Mouse (Mus musculus) cerebellum, adult 9-10 months (tissue): ENCODE data around the gene Clp1.
A peak's percentile ranks its signal among the peaks of the same experiment; 100 is the strongest.

Experiments
- DNase-seq: peaks from one replicate; pipeline ENCODE4 v3.0.0; 2022

Clp1 gene

GRCm38 (mm10) chr2:84737451-84737925 lies 10.3 kb upstream of the Clp1 start:
- peak; percentile 48 for DNase-seq

GRCm38 (mm10) chr2:84736312-84737161 lies 9.4 kb upstream of the Clp1 start:
- DNase-seq = peak; percentile 66

- no peak for DNase-seq
Measured at GRCm38 (mm10) chr2:84735346-84735920, 8.3 kb upstream of the Clp1 start.

GRCm38 (mm10) chr2:84734919-84735318 lies 7.8 kb upstream of the Clp1 start:
- no peak for DNase-seq

DNA sequence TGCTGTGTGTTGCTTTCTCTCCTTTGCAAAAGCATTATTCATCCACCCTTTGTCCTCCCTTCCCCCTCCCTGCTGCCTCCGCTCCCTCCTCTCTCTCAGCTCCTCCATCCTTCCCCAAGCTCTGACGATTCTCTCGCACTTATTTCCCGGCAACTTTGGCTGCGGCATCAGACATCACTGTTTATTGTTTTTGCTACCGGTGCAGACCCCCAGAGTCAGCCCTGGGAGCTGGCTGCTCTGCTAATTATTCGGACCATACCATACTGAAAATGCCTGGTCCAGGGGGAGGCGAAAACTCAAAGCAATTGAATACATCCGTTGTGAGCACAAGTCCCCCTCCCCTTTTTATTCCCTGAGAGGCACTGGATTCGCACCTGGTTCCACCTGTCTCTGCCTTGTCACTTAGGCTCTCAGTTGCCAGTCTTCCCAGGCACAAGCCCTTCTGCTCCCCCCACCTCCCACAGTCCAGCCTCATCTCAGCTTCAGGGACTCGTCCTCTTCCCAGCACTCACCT lies 7.3 kb upstream of the Clp1 start:
- peak; percentile 73 for DNase-seq

DNA sequence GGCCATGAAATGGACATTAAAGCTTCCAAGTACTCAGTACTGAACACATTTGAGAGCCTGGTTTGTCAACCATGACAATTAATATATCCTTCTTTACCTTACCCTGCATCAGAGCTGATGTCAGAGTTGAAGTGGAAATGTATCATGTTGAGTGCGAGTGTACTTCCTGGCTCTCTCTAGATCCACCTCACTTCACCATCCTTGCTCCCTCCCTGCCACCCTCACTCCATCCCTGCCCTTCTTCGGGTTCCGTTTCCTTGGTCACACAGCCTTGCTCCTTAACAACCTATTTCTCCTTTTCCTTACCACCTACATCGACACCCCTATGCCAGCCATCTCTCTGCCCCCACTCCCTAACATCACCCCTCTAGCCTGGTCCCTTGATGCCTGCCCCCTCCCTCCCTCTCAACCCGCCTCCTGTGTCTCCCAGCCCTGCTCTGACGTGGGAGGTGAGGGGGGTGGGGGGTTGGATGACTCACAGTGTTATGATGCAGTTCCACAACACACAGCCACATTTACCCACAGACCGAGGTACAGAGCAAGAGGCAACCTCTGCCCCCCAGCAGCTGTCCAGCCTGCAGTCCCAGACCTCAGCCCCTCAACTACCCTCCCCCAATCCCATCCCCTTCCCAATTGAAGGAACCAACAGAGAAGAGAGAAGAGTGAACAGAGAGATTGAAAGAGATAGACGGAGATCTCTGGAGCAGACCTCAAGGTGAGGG lies 6.6 kb upstream of the Clp1 start, which contains the start of gene Ypel4:
Gene Ypel4 (plus strand): TSS at position 480 of the 722 bp plus-strand sequence.
- peak; percentile 93 for DNase-seq

GRCm38 (mm10) chr2:84732394-84732793 lies 5.2 kb upstream of the Clp1 start:
- peak; percentile 28 for DNase-seq

DNA sequence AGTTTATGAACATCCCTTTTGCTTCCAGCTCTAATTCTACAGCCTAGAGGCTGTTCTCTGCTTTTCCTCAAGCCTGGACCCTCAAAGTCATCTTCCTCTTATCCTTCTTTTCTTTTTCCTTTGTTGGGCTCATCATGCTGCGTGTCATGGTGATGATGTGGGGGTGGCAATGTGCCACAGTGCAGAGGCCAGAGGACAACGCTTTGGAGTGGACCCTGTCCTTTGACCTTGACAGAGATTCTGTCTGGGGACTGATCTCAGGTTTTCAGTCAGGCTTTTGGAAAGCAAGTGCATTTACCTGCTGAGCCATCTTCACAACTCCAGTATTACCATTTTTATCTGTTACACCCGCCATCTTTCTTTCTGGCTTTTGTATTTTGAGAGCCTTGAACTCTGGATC lies 4.1 kb upstream of the Clp1 start:
- peak; percentile 31 for DNase-seq

- peak; percentile 53 for DNase-seq
Measured at GRCm38 (mm10) chr2:84728191-84728590, 1.0 kb upstream of the Clp1 start.

DNA sequence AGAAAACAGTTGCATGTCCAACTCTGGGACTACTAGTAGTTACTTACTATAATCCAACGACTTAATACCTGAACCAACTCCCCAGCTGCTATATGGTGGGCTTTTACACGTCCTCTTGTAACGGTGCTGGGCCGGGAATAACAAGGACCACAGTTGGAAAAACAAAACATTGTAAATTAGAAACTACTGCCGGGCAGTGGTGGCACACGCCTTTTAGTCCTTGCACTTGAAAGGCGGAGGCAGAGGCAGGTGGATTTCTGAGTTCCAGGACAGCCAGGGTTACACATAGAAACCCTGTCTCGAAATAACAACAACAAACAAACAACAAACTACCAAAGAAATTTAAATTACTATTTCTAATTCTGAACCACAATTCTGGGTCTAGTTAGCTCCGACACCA lies 434 bp downstream of the Clp1 start:
- DNase-seq = peak; percentile 55

GRCm38 (mm10) chr2:84725770-84726169 lies 1.4 kb downstream of the Clp1 start:
- peak; percentile 48 for DNase-seq

DNA sequence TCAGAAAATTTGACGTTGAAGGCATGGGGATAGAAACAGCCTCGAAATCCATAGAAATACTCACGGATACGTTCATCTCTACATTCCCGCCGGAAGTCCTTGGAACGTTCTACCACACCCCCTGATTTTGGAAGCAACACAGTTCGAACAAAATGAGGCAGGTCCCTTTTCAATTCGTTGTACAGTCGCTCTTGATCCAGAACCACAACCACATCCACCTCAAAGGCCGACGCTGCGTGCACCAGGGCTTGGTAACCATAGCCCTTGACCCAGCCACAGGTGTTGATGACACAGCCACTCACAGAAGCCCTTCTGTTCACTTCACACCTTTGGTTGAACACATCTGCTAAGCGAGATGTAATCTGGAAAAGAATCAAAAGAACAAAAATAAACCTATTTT lies 3.3 kb downstream of the Clp1 start:
- no peak for DNase-seq

GRCm38 (mm10) chr2:84721182-84721581 lies 6.0 kb downstream of the Clp1 start:
- DNase-seq = no peak

DNA sequence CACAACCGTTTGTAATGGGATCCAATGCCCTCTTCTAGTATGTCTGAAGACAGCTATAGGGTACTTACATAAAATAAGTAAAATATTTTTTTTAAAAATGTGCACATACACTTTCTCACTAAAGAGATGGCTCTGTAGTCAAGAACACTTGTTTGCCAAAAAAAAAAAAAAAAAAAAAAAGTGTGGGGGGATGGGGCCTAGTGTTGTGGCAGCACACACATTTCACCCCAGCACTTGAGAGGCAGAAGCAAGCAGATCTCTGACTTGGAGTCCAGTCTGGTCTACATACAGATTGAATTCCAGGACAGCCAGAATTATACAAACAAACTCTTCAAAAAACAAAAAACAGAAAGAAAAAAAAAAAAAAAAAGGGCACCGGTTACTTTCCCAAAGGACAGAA lies 6.4 kb downstream of the Clp1 start:
- DNase-seq = no peak

DNA sequence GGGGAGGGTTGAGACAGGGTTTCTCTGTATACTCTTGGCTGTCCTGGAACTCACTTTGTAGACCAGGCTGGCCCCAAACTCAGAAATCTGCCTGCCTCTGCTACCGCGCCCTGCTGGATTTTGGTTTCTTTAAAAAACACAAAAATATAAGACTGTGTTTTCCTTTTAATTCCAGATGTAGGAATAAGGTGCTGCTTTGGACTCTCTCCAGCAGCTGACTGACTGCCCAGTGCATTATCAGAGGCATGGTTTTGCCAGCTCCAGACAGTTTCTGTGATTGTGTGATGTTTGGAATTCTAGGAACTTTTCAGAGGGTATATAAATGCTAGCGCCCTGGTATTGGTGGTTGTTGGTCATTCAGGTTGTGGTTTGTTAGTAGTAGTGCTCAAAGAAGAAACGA lies 9.8 kb downstream of the Clp1 start:
- peak; percentile 42 for DNase-seq

DNA sequence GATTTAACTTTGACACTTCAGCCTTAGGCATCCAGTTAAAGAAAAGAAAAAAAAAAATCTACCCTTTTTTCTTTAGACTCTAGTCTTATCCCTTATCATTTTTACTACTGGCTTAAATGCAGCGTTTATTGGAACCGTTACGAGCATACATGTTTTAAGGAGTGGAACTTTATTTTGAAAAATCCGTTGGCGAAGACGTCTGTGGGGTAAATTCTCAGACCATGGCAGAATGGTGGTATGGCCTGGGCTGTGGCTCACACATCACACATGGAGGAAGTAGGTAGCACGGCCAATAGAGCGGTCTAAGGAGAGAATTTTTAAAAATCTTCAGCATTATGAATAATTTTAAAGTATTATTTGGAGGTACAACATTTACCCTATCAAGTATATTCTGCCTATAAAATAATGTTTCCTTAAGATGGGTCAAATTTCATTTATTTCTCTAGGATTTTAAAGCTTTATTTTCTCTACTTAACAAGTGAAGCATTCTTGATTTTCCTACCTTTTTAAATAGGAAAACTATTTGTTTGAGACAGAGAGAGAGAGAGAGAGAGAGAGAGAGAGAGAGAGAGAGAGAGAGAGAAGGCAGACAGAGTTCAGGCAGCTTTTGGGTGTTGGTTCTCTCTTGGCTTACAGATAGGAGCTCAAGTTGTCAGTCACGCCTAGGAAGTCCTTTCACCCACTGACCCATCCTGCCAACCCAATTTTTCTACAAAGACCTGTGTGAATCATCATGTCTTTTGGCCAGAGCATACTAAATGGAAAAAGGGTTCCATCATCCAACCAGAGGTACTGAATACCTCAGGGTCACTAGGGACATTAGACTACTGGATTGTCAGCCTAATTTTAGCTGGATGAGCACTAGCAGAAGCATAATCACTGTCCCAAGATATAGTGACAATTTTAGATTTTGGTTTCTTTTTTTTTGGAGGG lies 10.5 kb downstream of the Clp1 start:
- DNase-seq = peak; percentile 61

DNA sequence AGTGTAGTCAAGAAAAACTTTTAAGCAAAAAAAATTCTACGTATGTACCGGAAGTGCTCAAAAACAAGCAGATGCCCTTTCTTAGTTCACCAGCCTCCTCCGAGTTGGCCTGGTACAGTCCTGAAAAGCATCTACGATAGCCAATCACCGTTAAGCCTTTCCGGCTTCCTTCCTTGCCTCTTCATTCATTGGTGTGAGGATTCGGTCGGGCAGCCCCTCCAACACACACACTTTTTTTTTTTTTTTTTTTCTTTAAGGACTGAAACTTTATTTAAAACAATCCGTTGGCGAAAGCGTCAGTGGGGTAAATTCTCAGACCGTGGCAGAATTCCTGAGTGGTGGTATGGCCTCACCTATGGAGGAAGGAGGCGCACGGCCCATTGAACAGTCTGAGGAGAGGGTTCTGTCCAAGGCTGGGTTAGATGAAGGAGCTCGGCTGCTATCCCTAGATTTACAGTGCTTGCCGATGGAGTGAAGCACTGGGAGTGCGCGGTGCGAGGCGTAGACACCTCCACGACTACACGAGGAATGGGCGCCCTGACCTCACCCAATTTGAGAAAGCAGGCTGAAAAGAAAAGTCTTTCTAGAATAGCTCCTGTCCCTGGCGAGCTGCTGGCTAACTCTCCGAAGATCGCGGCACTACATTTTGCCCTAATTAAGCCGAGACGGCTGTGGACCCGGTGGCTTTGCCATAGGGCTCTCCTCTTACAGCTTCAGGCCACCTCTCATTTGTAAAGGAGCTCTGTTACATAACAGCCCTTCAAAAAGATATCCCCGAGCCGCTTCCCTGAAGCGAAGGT lies 11.4 kb downstream of the Clp1 start:
- no peak for DNase-seq

- DNase-seq = peak; percentile 99
Measured at GRCm38 (mm10) chr2:84714811-84715561, 12.2 kb downstream of the Clp1 start, which contains the start of gene Zdhhc5. Gene Zdhhc5 (minus strand): TSS chr2:84715180.

GRCm38 (mm10) chr2:84714422-84714810 lies 12.7 kb downstream of the Clp1 start:
- peak; percentile 71 for DNase-seq

GRCm38 (mm10) chr2:84711898-84712297 lies 15.3 kb downstream of the Clp1 start:
- DNase-seq = no peak
